Mouse (Mus musculus) kidney, postnatal 0 days (tissue): Measurements from ENCODE around the gene Gorasp1. TPM values are rescaled to one million over a fixed set of nuclear protein-coding genes. Genes with fewer than 3 reads are reported as not detected.
A peak's percentile ranks its signal among the peaks of the same experiment; 100 is the strongest.

Experiments
- ATAC-seq: fragments of 200-750 bp; cut with Nextera tagmentation; replicated peaks from 2 replicates; pipeline ENCODE4 v1.8.0; 2017; ENCODE audit warnings: low read depth, moderate number of reproducible peaks, moderate TSS enrichment, moderate library complexity; ENCODE audit not compliant: low FRiP score
- DNase-seq: peaks from one replicate; pipeline ENCODE4 v3.0.0-alpha.2; 2016; ENCODE audit warnings: low spot score
- H3K27ac ChIP-seq: fragments of 300-500 bp; sonication (generic); 2 replicates; pipeline ENCODE4 v1.5.1; 2014; ENCODE audit warnings: mild to moderate bottlenecking
- H3K27me3 ChIP-seq: fragments of 300-500 bp; sonication (generic); 2 replicates; pipeline ENCODE4 v1.6.1; 2014; ENCODE audit warnings: low read length, mixed read lengths; ENCODE audit not compliant: insufficient read depth
- H3K36me3 ChIP-seq: fragments of 300-500 bp; sonication (generic); 2 replicates; pipeline ENCODE4 v1.6.1; 2014; ENCODE audit warnings: low read length, mixed read lengths; ENCODE audit not compliant: insufficient read depth
- H3K4me1 ChIP-seq: fragments of 300-500 bp; sonication (generic); replicated peaks from 2 replicates; pipeline ENCODE4 v1.6.1; 2014; ENCODE audit warnings: antibody characterized with exemption, low read length, mixed read lengths; ENCODE audit not compliant: insufficient read depth
- H3K4me2 ChIP-seq: fragments of 300-500 bp; sonication (generic); 2 replicates; pipeline ENCODE4 v1.6.1; 2014; ENCODE audit warnings: mild to moderate bottlenecking, low read length, moderate library complexity, mixed read lengths
- H3K4me3 ChIP-seq: fragments of 300-500 bp; sonication (generic); replicated peaks from 2 replicates; pipeline ENCODE4 v1.5.1; 2014; ENCODE audit warnings: low read depth, low read length
- H3K9ac ChIP-seq: fragments of 300-500 bp; sonication (generic); 2 replicates; pipeline ENCODE4 v1.6.1; 2014; ENCODE audit warnings: low read depth, low read length
- H3K9me3 ChIP-seq: fragments of 300-500 bp; sonication (generic); replicated peaks from 2 replicates; pipeline ENCODE4 v1.6.1; 2016; ENCODE audit warnings: low read length, inconsistent platforms, mixed read lengths
- CTCF ChIP-seq: IDR thresholded peaks from 2 replicates; pipeline ENCODE4 v1.5.1; 2016; ENCODE audit warnings: antibody characterized with exemption, low read depth, mild to moderate bottlenecking, moderate library complexity
- WGBS: fragments of 180-500 bp; shearing (Covaris S2); extraction: QIAGEN DNeasy Blood & Tissue Kit; methylation state at CpG from one replicate; pipeline ENCODE4 v1.1.7; 2014; 5-methylcytosine and 5-hydroxymethylcytosine counted together
- polyA plus RNA-seq: library from polyadenylated mRNA; unstranded; fragments of >200 nt; fragmentation: Nextera tagmentation; extraction: Ambion mirVana; gene quantifications from 2 replicates; pipeline ENCODE4 v1.2.1, GENCODE M21; 2015

Gene Gorasp1
- polyA plus RNA-seq, 1 experiment from 2014 or later = 19.1 TPM

GRCm38 (mm10) chr9:119982241-119982811 is 45.0 kb upstream of the Gorasp1 start:
- no peaks in the 10 kb centered on the region for H3K36me3 ChIP-seq
- 3% methylated on average over 11 of the region's 11 CpGs for WGBS
- peaks cover 50% of the 10 kb centered on the region for H3K4me1 ChIP-seq
- H3K27ac ChIP-seq = peak overlapping the region; percentile 96
- H3K9me3 ChIP-seq = no peaks in the 10 kb centered on the region
- ATAC-seq (peak; percentile 27), DNase-seq (peak; percentile 67)
- H3K9ac ChIP-seq = peak overlapping the region; percentile 84
- H3K27me3 ChIP-seq = no peaks in the 10 kb centered on the region
- peak overlapping the region; percentile 91 for H3K4me2 ChIP-seq
- peak; percentile 63 for TF ChIP-seq CTCF
- peak overlapping the region; percentile 84 for H3K4me3 ChIP-seq

GRCm38 (mm10) chr9:119981183-119982179 is 44.1 kb upstream of the Gorasp1 start:
- Histone ChIP-seq H3K4me3 (peak overlapping the region; percentile 84), H3K9me3 (no peaks in the 10 kb centered on the region), H3K27me3 (no peaks in the 10 kb centered on the region), H3K36me3 (no peaks in the 10 kb centered on the region), H3K27ac (peak overlapping the region; percentile 96), H3K4me1 (peaks cover 58% of the 10 kb centered on the region), H3K4me2 (peak overlapping the region; percentile 91), H3K9ac (peak overlapping the region; percentile 28)
- DNase-seq (peak; percentile 93), ATAC-seq (peak; percentile 25)
- 5% methylated on average over 16 of the region's 16 CpGs for WGBS
- 0 out of 2 replicates have a peak, but pooled peaks have one; percentile 13 for TF ChIP-seq CTCF

GRCm38 (mm10) chr9:119980770-119981182 is 43.4 kb upstream of the Gorasp1 start:
- H3K36me3 ChIP-seq = no peaks in the 10 kb centered on the region
- 0 out of 2 replicates have a peak overlapping the region, but pooled peaks have one; percentile 28 for H3K9ac ChIP-seq
- peak overlapping the region; percentile 96 for H3K27ac ChIP-seq
- H3K4me3 ChIP-seq = peak overlapping the region; percentile 84; the same call in 1 of the 2 replicates
- ATAC-seq (no peak), DNase-seq (no peak)
- no peaks in the 10 kb centered on the region for H3K27me3 ChIP-seq
- no peaks in the 10 kb centered on the region for H3K9me3 ChIP-seq
- no peak for TF ChIP-seq CTCF
- peaks cover 59% of the 10 kb centered on the region for H3K4me1 ChIP-seq
- WGBS = 8% methylated on average over 4 of the region's 4 CpGs
- peak overlapping the region; percentile 91 for H3K4me2 ChIP-seq

GRCm38 (mm10) chr9:119979749-119980148 is 42.4 kb upstream of the Gorasp1 start:
- DNase-seq = no peak
- Histone ChIP-seq H3K9me3 (no peaks in the 10 kb centered on the region), H3K27me3 (no peaks in the 10 kb centered on the region), H3K27ac (no peak overlapping the region), H3K4me1 (peaks cover 59% of the 10 kb centered on the region), H3K4me2 (no peak overlapping the region), H3K4me3 (no peak overlapping the region), H3K9ac (no peak overlapping the region), H3K36me3 (no peaks in the 10 kb centered on the region)
- no peak for TF ChIP-seq CTCF
- no peak for ATAC-seq
- WGBS = 88% methylated on average over 2 of the region's 2 CpGs

GRCm38 (mm10) chr9:119978811-119979441 is 41.6 kb upstream of the Gorasp1 start:
- Histone ChIP-seq H3K9me3 (no peaks in the 10 kb centered on the region), H3K4me1 (peaks cover 58% of the 10 kb centered on the region), H3K4me3 (no peak overlapping the region), H3K36me3 (peaks cover 6% of the 10 kb centered on the region; the same call in 1 of the 2 replicates), H3K4me2 (no peak overlapping the region), H3K27me3 (no peaks in the 10 kb centered on the region), H3K9ac (no peak overlapping the region), H3K27ac (0 out of 2 replicates have a peak overlapping the region, but pooled peaks have one; percentile 66)
- no peak for ATAC-seq
- 69% methylated on average over 6 of the region's 6 CpGs for WGBS
- DNase-seq = no peak
- no peak for TF ChIP-seq CTCF
